Mouse (Mus musculus): Measurements from ENCODE around the gene Ppp1r16b.
A peak's percentile ranks its signal among the peaks of the same experiment; 100 is the strongest.

DNA sequence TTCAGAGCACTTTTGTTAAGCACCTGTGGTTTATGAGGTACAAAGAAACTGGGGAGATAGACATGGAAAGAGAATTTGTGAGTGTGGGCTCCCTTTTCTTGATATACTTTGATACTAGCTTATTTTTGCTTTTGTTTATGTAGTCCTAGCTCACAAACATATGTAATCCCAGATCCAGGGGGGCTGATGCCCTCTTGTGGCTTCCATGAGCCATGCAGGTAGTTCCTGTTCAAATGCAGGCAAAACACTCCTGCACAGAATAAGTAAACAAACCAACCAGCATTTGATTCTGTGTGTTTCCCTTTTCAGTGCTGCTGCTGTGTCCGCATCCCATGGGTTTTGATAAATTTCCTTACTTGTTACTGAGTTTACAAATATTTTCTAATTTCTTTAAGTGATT lies 35.8 kb upstream of the Ppp1r16b start:
- no peak for TF ChIP-seq MEF2A (IDR thresholded peaks at IDR 0.05; ENCODE audit: extremely low read depth, insufficient replicate concordance, low read depth, low read length, poor library complexity, severe bottlenecking)
- peak; percentile 43 to 58 (median 51) for TF ChIP-seq CTCF (IDR thresholded peaks at IDR 0.05 in 2 of 3, conservative IDR thresholded peaks at IDR 0.05 in 1 of 3; ENCODE audit: control insufficient read depth in 1 of 3, insufficient read depth in 1 of 3, low read depth in 2 of 3, low read length in 3 of 3, poor library complexity in 1 of 3, severe bottlenecking in 1 of 3)
- TF ChIP-seq POLR2AphosphoS2 (IDR thresholded peaks at IDR 0.05; ENCODE audit: low read length): no peak
- TF ChIP-seq EP300 (IDR thresholded peaks at IDR 0.05; ENCODE audit: low read depth in 1 of 2, low read length in 2 of 2): no peak
- TF ChIP-seq ZMIZ1 (IDR thresholded peaks at IDR 0.05; ENCODE audit: low read depth, low read length): no peak
- TF ChIP-seq MAZ (IDR thresholded peaks at IDR 0.05; ENCODE audit: low read depth, low read length): no peak
- no peak for TF ChIP-seq SIN3A (IDR thresholded peaks at IDR 0.05; ENCODE audit: low read length)
- no peak for TF ChIP-seq POLR2A (IDR thresholded peaks at IDR 0.05; ENCODE audit: control insufficient read depth in 1 of 2, insufficient read depth in 1 of 2, low read depth in 1 of 2, low read length in 2 of 2, poor library complexity in 1 of 2)
- TF ChIP-seq USF2 (IDR thresholded peaks at IDR 0.05; ENCODE audit: borderline replicate concordance in 1 of 2, insufficient read depth in 1 of 2, low read depth in 1 of 2, low read length in 2 of 2): no peak
- TF ChIP-seq SMC3 (IDR thresholded peaks at IDR 0.05; ENCODE audit: low read depth, low read length): peak; percentile 46
- no peak for TF ChIP-seq GATA1 (IDR thresholded peaks at IDR 0.05; ENCODE audit: low read depth, low read length)
